Mouse (Mus musculus) stomach, embryonic 15.5 days (tissue): ENCODE results near the gene Sulf2. TPM values are rescaled to one million over a fixed set of nuclear protein-coding genes. Genes with fewer than 3 reads are reported as not detected.

Source experiments
- ATAC-seq: fragments of 200-750 bp; cut with Nextera tagmentation; 2 replicates; pipeline ENCODE4 v1.8.0; 2017; ENCODE audit warnings: low read depth, moderate number of reproducible peaks, moderate TSS enrichment; ENCODE audit not compliant: insufficient read depth, low FRiP score
- H3K27ac ChIP-seq: fragments of 300-500 bp; sonication (generic); 2 replicates; pipeline ENCODE4 v1.5.1; 2015; ENCODE audit warnings: mild to moderate bottlenecking, inconsistent platforms
- H3K27me3 ChIP-seq: fragments of 300-500 bp; sonication (generic); replicated peaks from 2 replicates; pipeline ENCODE4 v1.6.1; 2015; ENCODE audit warnings: inconsistent platforms
- H3K36me3 ChIP-seq: fragments of 300-500 bp; sonication (generic); 2 replicates; pipeline ENCODE4 v1.6.1; 2015; ENCODE audit warnings: inconsistent platforms
- H3K4me1 ChIP-seq: fragments of 300-500 bp; sonication (generic); 2 replicates; pipeline ENCODE4 v1.6.1; 2015; ENCODE audit warnings: inconsistent platforms
- H3K4me2 ChIP-seq: fragments of 300-500 bp; sonication (generic); 2 replicates; pipeline ENCODE4 v1.6.1; 2015; ENCODE audit warnings: mild to moderate bottlenecking, inconsistent platforms
- H3K4me3 ChIP-seq: fragments of 300-500 bp; sonication (generic); replicated peaks from 2 replicates; pipeline ENCODE4 v1.5.1; 2015; ENCODE audit warnings: inconsistent platforms
- H3K9ac ChIP-seq: fragments of 300-500 bp; sonication (generic); 2 replicates; pipeline ENCODE4 v1.6.1; 2015; ENCODE audit warnings: inconsistent platforms
- H3K9me3 ChIP-seq: fragments of 300-500 bp; sonication (generic); 2 replicates; pipeline ENCODE4 v1.6.1; 2016; ENCODE audit warnings: inconsistent platforms
- WGBS: fragments of 180-500 bp; shearing (Covaris S2); methylation state at CpG from one replicate; pipeline ENCODE4 v1.1.7; 2015; 5-methylcytosine and 5-hydroxymethylcytosine counted together
- polyA plus RNA-seq: library from polyadenylated mRNA; unstranded; fragments of >200 nt; fragmentation: Nextera tagmentation; extraction: Ambion mirVana; gene quantifications from 2 replicates; pipeline ENCODE4 v1.2.1, GENCODE M21; 2015

Gene Sulf2
- polyA plus RNA-seq, 1 experiment from 2014 or later: 121 TPM

DNA sequence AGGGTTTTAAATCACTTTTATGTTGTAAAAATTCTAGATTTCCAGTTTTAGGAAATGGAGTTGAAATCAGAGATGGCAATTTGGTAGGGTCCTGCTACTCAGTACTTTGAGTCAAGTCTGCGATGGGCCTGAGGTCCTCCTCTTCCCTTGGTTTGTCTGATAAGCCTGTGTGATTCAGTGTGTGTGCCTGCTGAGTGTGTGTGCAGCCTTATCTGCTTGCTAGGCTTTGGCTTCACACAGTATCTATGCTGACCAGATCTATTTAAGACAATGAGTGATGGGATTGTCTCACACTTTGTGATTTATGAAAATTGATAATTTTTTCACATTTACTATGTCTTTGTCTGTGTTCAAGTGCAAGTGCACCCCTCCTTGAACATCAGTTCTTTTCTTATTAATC is 112.9 kb downstream of the Sulf2 start:
- peaks cover 18% of the 10 kb centered on the region; the same call in 1 of the 2 replicates for H3K4me1 ChIP-seq
- WGBS: 59% methylated on average over 1 of the region's 1 CpGs
- H3K9me3 ChIP-seq: no peaks in the 10 kb centered on the region
- H3K4me3 ChIP-seq: no peak overlapping the region
- peak overlapping the region; percentile 40; the same call in 1 of the 2 replicates for H3K27ac ChIP-seq
- H3K9ac ChIP-seq: no peak overlapping the region
- no peaks in the 10 kb centered on the region for H3K27me3 ChIP-seq
- 0 out of 2 replicates have a peak, but pooled peaks have one; percentile 18 for ATAC-seq
- no peak overlapping the region for H3K4me2 ChIP-seq
- no peaks in the 10 kb centered on the region for H3K36me3 ChIP-seq

DNA sequence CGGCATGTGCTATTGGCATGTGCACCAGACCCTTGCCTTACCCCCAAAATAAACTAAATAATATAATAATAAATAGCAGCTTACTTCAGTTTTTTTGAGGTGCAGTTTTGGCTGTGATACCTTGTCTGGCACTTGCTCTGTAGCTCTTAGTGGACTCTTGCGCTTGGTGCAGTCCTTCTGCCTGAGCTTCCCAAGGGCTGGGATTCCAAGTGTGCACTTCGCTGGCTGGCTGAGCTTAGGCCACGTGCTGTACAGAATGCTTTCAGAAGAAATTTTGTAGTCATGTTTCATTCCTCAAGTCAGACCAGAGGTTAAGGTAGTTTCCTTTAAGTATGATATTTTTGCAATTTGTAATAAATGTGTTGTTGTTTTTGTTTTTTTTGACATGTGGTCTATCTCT is 115.8 kb downstream of the Sulf2 start:
- H3K9ac ChIP-seq: no peak overlapping the region
- no peak overlapping the region for H3K4me3 ChIP-seq
- H3K27me3 ChIP-seq: no peaks in the 10 kb centered on the region
- H3K27ac ChIP-seq: no peak overlapping the region
- ATAC-seq: no peak
- no peaks in the 10 kb centered on the region for H3K36me3 ChIP-seq
- 81% methylated on average over 4 of the region's 4 CpGs for WGBS
- H3K9me3 ChIP-seq: no peaks in the 10 kb centered on the region
- no peak overlapping the region for H3K4me2 ChIP-seq
- peaks cover 4% of the 10 kb centered on the region; the same call in 1 of the 2 replicates for H3K4me1 ChIP-seq

DNA sequence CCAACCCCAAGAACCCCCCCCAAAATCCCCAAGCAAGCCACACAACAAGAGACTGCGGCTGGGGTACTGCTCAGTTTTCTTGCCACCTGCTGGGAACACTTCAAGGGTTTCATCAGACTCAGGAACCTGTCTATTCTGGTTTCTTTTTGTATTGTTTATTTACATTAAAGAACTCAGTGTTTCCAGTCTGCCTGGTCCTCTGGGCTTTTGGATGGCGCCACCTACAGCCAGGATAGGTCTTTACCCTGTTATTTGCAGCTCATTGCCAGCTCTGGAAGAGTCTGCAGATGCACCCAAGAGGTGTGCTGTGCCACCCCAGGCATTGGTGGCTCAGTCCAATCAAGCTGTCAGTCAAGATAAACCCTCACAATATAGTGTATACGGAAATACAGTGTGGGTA is 119.7 kb downstream of the Sulf2 start:
- ATAC-seq: no peak
- H3K4me1 ChIP-seq: peaks cover 14% of the 10 kb centered on the region
- no peaks in the 10 kb centered on the region for H3K27me3 ChIP-seq
- H3K9ac ChIP-seq: no peak overlapping the region
- H3K27ac ChIP-seq: no peak overlapping the region
- no peaks in the 10 kb centered on the region for H3K9me3 ChIP-seq
- H3K4me2 ChIP-seq: no peak overlapping the region
- no peaks in the 10 kb centered on the region for H3K36me3 ChIP-seq
- no peak overlapping the region for H3K4me3 ChIP-seq
- WGBS: 46% methylated on average over 3 of the region's 3 CpGs

DNA sequence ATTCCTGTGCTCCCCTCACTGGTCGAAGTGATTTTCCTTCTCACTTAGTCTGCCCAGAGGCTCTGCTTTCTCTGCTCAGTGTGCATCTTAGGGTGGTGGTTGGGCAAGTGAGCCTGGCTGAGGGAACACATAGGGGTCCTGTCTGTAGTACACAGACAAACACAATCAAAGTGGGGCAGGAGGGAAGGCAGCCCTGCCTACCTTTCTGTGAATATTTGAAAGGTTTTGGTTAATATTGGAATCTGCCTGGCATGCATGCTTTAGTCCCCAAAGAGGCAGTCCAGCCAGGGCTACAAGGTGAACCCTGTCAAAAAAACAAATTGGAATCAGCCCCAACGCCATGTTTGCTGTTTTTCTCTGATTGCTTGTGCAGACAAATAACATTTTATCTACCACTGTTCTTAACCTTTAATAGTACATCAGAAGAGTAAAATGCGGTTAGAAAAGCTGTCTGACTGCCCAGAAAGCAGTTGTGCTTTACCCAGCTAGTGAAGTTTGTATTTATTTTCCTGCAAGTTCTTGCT is 120.4 kb downstream of the Sulf2 start:
- Histone ChIP-seq H3K9me3 (no peaks in the 10 kb centered on the region), H3K27me3 (no peaks in the 10 kb centered on the region), H3K27ac (0 out of 2 replicates have a peak overlapping the region, but pooled peaks have one; percentile 0), H3K4me2 (no peak overlapping the region), H3K4me3 (no peak overlapping the region), H3K4me1 (peaks cover 19% of the 10 kb centered on the region), H3K36me3 (no peaks in the 10 kb centered on the region), H3K9ac (no peak overlapping the region)
- WGBS: 50% methylated on average over 3 of the region's 3 CpGs
- no peak for ATAC-seq

DNA sequence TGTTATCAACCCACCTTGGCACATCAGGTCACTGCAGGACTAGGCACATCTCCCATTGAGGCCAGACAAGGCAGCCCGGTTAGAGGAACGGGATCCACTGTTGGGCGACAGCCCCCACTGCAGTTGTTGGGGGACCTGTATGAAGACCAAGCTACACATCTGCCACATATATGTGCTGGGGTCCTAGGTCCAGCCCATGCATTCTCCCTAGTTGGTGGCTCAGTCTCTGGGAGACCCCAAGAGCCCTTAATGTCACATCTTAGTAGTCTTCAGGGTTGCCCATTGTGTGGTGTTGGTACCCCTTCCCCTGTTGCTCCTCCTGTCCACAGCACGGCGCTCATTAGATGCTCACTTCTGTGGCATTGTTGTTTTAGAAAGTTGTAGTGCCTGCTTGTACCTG is 122.8 kb downstream of the Sulf2 start:
- H3K27ac ChIP-seq: no peak overlapping the region
- peaks cover 30% of the 10 kb centered on the region for H3K4me1 ChIP-seq
- no peak overlapping the region for H3K4me3 ChIP-seq
- no peaks in the 10 kb centered on the region for H3K27me3 ChIP-seq
- no peaks in the 10 kb centered on the region for H3K36me3 ChIP-seq
- no peak overlapping the region for H3K4me2 ChIP-seq
- H3K9ac ChIP-seq: no peak overlapping the region
- 77% methylated on average over 5 of the region's 5 CpGs for WGBS
- no peak for ATAC-seq
- no peaks in the 10 kb centered on the region for H3K9me3 ChIP-seq

DNA sequence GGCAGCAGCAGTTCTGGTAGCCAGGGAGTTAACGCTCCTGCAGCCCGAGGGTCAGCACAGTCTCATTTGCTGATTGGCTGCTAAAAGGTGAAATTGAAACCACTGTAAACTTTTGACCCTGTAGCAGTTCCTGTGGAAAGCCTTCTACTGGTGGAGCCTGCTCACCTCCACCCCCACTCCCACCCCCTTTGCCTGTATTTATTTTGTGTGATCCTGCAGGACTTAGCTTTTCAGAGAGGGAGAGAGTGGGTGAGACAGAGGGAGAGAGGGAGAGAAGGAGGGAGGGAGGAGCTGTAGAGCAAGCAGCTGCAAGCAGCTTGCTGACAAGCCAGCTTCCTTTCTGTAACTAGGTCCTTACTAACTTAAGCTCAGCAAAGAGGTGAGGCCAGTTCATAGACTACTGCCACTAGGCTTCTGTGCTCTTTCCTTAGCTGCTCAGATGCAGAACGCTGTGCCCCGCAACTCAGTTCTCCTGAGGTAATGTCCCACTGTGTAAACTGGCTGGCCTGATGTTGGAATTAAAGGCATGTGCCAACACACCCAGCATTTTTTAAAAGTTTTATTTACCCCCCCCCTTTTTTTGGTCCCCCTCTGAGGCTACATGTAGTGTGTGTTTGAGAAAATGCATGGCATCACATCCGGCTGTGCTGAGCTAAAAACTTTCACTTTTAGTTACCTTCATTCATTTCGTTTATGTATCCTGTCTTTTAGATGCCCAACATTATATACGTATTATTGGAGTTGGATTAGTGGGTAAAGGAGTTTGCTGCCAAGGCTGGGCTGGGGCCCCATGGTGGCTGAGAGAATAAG is 124.1 kb downstream of the Sulf2 start:
- H3K9me3 ChIP-seq: no peaks in the 10 kb centered on the region
- H3K27me3 ChIP-seq: no peaks in the 10 kb centered on the region
- ATAC-seq: peak; percentile 95
- H3K27ac ChIP-seq: peak overlapping the region; percentile 96
- no peak overlapping the region; the same call in 1 of the 2 replicates for H3K9ac ChIP-seq
- WGBS: 7% methylated on average over 7 of the region's 7 CpGs
- peak overlapping the region; percentile 26 for H3K4me3 ChIP-seq
- peak overlapping the region; percentile 54 for H3K4me2 ChIP-seq
- H3K4me1 ChIP-seq: peaks cover 30% of the 10 kb centered on the region
- no peaks in the 10 kb centered on the region for H3K36me3 ChIP-seq

DNA sequence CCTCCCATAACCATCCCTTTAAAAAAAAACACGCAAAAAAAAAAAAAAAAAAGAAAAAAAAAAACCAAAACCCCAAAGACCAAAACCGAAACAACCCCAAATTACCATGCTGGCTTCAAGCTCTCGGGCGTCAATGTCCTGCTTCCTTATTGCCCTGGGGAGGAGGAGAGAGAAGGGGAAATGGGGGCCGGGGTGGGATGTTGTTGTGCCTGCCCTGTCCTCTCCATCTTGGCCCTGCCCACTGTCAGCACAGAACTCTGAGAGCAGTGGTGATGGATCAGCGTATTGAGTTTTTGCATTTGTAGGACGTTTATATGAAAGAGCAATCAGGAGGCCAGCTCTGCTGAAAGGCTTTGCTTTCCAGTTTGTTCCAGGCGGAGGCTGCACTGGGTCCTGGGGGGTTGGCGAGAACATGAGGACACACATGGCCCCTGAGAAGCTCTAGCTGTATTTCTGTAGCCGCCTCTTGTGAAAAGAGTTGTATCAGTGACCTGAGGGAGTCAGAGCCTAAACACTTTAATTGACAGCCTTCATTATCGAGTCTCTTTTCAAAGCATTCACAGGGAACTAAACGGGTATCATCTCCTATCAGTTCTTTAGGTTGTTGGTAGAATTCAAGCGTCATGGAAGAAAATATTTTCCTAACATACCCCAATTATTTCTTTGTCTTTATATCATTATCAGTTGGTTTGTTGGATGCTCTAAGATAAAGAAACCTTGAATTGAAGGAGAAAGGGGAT is 125.0 kb downstream of the Sulf2 start:
- 3% methylated on average over 13 of the region's 13 CpGs for WGBS
- peak overlapping the region; percentile 96 for H3K27ac ChIP-seq
- no peak overlapping the region; the same call in 1 of the 2 replicates for H3K9ac ChIP-seq
- no peaks in the 10 kb centered on the region for H3K36me3 ChIP-seq
- no peaks in the 10 kb centered on the region for H3K27me3 ChIP-seq
- H3K4me3 ChIP-seq: peak overlapping the region; percentile 26
- no peaks in the 10 kb centered on the region for H3K9me3 ChIP-seq
- H3K4me2 ChIP-seq: peak overlapping the region; percentile 54
- peaks cover 30% of the 10 kb centered on the region for H3K4me1 ChIP-seq
- ATAC-seq: no peak

DNA sequence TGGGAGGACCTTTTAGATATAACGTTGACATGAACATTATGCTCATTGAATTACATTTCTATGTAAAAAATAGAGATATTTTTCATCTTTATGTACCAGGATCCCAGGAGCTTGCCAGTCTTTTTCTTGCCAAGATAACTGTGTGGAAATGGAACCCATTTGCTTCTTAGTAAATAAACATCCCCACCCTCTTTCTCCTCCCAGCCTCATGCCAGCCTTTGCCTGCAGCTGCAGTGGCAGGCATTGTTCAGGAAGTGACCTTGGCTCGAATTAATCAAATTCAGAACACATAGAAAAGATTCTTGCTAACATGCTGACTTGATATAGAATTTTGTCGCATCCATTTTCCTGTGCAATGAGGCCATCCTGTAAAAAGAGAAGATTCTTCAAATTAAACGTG is 126.2 kb downstream of the Sulf2 start:
- Histone ChIP-seq H3K36me3 (no peaks in the 10 kb centered on the region), H3K27ac (peak overlapping the region; percentile 32; the same call in 1 of the 2 replicates), H3K9me3 (no peaks in the 10 kb centered on the region), H3K4me1 (peaks cover 30% of the 10 kb centered on the region), H3K4me3 (no peak overlapping the region), H3K4me2 (no peak overlapping the region), H3K9ac (no peak overlapping the region), H3K27me3 (no peaks in the 10 kb centered on the region)
- 24% methylated on average over 4 of the region's 4 CpGs for WGBS
- ATAC-seq: no peak

DNA sequence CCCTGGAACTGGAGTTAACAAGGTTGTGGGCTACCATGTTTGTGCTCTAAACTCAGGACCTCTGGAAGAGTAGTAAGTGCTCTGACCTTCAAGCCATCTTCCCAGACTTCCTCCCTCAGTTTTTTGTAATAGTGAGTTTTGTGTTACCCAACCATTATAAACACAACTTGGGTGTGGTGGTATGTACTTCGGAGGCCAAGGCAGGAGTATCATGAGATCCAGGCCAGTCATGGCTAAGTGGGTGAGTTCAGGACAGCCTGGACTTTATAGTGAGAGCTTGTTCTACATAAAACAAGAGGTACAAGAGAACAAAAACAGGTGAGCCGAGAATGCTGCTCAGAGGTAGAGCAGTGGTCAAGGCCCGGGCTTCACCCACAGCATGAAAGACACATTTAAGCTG is 127.6 kb downstream of the Sulf2 start:
- 84% methylated on average over 3 of the region's 3 CpGs for WGBS
- Histone ChIP-seq H3K4me3 (no peak overlapping the region), H3K27me3 (no peaks in the 10 kb centered on the region), H3K9me3 (no peaks in the 10 kb centered on the region), H3K4me2 (no peak overlapping the region), H3K27ac (no peak overlapping the region), H3K36me3 (no peaks in the 10 kb centered on the region), H3K9ac (no peak overlapping the region), H3K4me1 (peaks cover 32% of the 10 kb centered on the region)
- no peak for ATAC-seq

DNA sequence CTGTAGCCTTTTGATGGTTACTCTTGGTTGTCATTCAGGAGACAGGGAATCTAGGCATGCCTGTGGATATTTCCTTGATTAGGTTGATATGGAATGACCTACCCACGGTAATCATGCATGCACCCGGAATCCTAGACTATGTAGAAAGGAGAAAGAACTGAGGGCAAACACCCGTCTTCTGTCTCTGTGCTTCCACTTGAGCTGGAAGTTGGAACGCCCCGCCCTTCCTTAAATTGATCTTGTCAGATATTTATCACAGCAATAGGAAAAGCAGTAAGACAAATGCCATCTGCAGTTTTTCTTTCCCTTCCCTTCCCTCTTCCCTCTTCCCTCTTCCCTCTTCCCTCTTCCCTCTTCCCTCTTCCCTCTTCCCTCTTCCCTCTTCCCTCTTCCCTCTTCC is 129.5 kb downstream of the Sulf2 start:
- WGBS: 63% methylated on average over 5 of the region's 5 CpGs
- H3K4me3 ChIP-seq: no peak overlapping the region

DNA sequence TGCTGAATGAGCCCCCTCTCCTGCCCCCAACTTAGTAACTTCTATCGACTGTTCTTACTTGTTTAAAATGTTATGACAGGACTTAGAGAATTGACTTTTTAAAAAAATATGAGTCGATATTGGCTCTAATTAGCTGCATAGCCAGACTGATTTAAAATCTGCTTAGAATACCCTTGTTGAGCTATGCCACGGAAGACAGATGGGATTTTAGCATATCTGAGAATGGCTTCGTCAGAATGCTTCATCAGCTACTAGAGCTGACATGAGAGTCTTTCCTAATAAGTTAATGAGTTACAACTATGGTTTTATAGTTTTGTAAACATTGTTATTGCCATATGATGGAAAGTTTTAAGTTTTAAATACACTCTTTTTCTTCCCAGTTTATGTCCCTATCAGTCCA is 130.8 kb downstream of the Sulf2 start:
- Histone ChIP-seq H3K4me1 (peaks cover 24% of the 10 kb centered on the region), H3K4me2 (no peak overlapping the region), H3K36me3 (no peaks in the 10 kb centered on the region), H3K4me3 (no peak overlapping the region), H3K27ac (no peak overlapping the region), H3K9me3 (no peaks in the 10 kb centered on the region), H3K27me3 (no peaks in the 10 kb centered on the region), H3K9ac (no peak overlapping the region)
- no peak for ATAC-seq
- WGBS: 69% methylated on average over 4 of the region's 4 CpGs

More for the DNA sequence above, 129.5 kb downstream of the Sulf2 start:
- no peak for ATAC-seq
- Histone ChIP-seq H3K36me3 (no peaks in the 10 kb centered on the region), H3K4me1 (peaks cover 27% of the 10 kb centered on the region), H3K27me3 (no peaks in the 10 kb centered on the region), H3K9me3 (no peaks in the 10 kb centered on the region), H3K4me2 (no peak overlapping the region), H3K9ac (no peak overlapping the region), H3K27ac (no peak overlapping the region)

DNA sequence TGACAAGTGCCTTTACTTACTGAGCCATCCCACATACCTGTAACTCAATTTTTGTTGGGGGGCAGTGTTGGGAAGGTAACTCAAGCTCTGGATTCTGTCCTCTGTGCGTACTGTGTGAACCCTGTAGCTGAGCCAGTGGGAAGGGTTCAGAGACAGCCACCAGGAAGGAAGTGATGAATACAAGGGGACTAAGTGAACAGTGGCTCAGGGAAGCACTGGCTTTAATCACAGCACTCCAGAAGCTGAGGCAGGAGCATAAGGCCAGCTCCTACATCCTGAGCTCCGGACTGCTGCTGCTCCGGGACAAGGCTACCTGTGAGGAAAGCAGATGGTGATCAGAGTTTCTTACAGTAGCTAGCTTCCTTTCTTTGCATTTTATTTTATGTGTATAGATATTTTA is 131.4 kb downstream of the Sulf2 start:
- H3K4me2 ChIP-seq: no peak overlapping the region
- H3K9me3 ChIP-seq: no peaks in the 10 kb centered on the region
- 84% methylated on average over 3 of the region's 3 CpGs for WGBS
- no peak; the same call in 1 of the 2 replicates for ATAC-seq
- H3K4me1 ChIP-seq: peaks cover 21% of the 10 kb centered on the region
- H3K27ac ChIP-seq: no peak overlapping the region
- H3K9ac ChIP-seq: no peak overlapping the region
- no peaks in the 10 kb centered on the region for H3K27me3 ChIP-seq
- H3K4me3 ChIP-seq: no peak overlapping the region
- no peaks in the 10 kb centered on the region for H3K36me3 ChIP-seq
